Mouse (Mus musculus) splenic B cell, adult 2 months (primary cell): Measurements from ENCODE around the gene Acer3.

Source experiments
- DNase-seq: peaks from one replicate; pipeline ENCODE4 v3.0.0-alpha.2; 2011; ENCODE audit warnings: low read depth, low spot score
- H3K27me3 ChIP-seq: 2 replicates; pipeline ENCODE4 v1.6.1; 2012; ENCODE audit warnings: mild to moderate bottlenecking, low read length, moderate library complexity, mixed read lengths; ENCODE audit not compliant: control insufficient read depth, poor library complexity, insufficient read depth, severe bottlenecking
- H3K36me3 ChIP-seq: 2 replicates; pipeline ENCODE4 v1.6.1; 2012; ENCODE audit warnings: mild to moderate bottlenecking, low read length, moderate library complexity, mixed read lengths; ENCODE audit not compliant: control insufficient read depth, poor library complexity, insufficient read depth, severe bottlenecking

Acer3 gene

DNA sequence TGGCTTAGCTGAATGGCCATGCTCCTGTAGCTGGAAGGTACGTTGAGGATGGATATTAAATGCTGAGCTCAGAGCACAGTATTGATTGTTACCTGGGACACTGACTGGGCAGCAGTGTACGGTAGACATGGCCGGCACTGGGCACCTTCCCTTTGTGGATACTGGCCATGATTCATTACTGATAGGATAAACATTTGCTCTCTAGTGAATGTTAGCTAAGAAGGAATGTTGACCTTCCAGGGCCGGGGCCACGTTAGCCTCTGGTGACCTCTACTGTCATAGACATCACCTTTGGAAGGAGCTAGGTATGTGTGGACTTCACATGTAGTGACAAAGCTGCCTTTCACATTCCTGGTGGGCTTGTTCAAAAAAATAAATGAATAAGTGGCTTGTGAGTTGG lies 26.5 kb upstream of the Acer3 start:
- no peak for DNase-seq
- Histone ChIP-seq H3K27me3 (no peaks in the 10 kb centered on the region), H3K36me3 (no peaks in the 10 kb centered on the region)

DNA sequence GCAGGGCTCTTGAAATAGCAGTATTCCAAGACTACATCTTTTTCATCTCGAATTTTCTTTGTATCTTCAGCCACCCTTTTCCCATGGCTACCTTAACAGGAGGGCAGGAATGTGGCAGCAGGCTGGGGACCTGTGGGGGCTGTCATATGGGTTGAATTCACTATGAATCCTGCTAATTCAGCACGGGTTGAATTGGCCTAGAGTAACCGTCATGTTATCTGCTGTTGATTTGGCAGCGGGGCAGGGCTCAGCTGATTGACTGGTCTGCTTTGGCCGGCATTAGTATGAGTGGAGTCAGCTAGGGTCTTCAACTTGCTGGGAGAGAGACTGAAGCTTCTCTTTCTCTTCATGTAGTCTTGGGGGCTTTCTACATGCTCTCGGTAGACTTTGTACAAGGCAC lies 24.0 kb upstream of the Acer3 start:
- Histone ChIP-seq H3K36me3 (no peaks in the 10 kb centered on the region), H3K27me3 (no peaks in the 10 kb centered on the region)
- no peak for DNase-seq

DNA sequence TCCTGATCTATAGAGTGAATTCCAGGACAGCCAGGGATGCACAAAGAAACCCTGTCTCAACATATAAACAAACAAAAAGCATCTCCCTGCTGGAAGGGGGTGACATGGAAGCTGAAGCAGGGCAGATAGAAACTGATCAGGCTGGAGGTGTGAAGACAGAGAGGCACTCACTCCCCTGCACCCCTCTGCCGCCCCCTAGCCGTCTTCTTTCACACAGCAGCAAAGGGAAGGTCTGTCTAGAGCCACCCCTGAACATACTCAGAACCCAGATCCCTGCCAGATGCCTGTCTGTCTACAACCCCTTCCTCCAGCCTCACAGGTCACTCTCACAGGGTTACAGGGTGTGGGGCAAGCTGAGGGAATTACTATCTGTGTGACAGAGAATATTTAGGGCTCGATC lies 23.4 kb upstream of the Acer3 start:
- no peaks in the 10 kb centered on the region for H3K27me3 ChIP-seq
- H3K36me3 ChIP-seq: no peaks in the 10 kb centered on the region
- DNase-seq: peak; percentile 56

DNA sequence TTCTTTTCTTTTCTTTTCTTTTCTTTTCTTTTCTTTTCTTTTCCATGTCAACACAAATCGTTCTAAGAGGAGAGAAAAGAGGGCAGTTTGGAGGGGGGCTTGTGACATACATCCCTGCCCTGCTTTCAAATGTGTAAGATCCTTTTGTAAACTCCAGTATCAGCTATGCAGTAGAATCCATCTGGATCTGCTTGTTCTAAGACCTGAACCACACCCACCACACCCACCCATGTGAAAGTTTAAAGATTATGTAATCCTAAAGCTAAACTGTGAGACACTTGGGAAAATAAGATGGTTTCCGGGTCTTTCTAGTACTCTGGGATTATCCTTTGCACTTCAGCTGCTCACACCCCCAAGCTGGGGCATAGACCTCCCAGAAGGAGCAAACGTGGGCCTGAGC lies 21.2 kb upstream of the Acer3 start:
- Histone ChIP-seq H3K36me3 (no peaks in the 10 kb centered on the region), H3K27me3 (no peaks in the 10 kb centered on the region)
- DNase-seq: no peak

DNA sequence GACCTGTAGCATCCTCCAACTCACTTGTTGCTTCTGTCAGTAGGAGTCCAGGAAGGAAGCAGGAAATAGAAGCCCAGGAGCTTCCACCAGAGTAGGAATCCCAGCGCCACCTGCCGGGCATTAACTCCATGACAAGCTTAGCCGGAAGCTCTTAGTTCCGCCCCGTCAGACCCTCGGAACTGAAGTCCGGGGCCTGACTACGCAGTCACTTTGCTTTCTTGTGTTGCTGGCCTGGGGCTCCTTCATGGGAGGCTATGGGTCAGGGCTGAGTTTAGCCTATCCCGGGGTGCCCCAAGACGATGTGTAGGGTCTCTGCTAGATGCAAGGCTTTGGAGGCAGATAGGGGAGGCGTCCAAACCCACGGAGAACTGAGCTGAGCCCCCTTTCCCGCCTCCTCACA lies 20.5 kb upstream of the Acer3 start:
- H3K36me3 ChIP-seq: no peaks in the 10 kb centered on the region
- H3K27me3 ChIP-seq: no peaks in the 10 kb centered on the region
- peak; percentile 83 for DNase-seq

DNA sequence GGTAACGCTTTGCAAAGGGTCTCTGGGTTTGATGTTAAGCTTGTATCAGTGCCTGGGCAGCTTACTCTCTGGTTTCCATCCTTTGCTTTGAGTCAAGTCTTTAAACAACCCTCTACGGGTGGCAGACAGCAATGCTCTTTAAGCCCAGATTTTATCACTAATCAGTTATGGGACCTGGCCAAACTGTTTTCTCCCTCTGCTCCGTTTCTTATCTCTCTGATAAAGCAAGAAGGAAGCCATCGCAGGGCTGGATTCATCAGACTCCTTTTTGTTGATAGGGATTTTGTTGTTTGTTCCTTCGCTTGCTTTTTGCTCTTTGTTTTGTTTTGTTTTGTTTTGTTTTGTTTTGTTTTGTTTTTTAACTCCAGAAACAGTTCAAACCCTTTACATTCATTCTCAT lies 19.3 kb upstream of the Acer3 start:
- Histone ChIP-seq H3K36me3 (no peaks in the 10 kb centered on the region), H3K27me3 (no peaks in the 10 kb centered on the region)
- DNase-seq: no peak

DNA sequence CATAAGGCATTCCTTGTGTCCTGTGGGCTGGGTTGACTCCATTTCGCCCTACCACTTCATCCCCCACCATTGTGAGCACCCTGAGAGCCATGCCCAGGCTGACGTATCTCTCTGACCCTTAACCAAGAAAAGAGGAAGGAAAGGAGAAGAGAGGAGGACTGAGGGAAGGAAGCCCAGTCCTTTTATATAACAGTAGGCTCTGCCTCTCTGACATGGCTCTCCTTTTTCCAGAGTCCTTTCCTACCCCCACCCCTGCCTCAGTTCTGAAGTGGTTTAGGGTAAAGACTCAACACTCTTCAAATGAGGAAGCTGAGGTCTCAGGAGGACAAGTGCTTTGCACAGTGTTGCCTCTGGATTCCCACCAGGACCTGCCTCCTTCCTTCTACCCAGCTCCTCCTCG lies 13.0 kb upstream of the Acer3 start:
- Histone ChIP-seq H3K27me3 (no peaks in the 10 kb centered on the region), H3K36me3 (no peaks in the 10 kb centered on the region)
- no peak for DNase-seq

DNA sequence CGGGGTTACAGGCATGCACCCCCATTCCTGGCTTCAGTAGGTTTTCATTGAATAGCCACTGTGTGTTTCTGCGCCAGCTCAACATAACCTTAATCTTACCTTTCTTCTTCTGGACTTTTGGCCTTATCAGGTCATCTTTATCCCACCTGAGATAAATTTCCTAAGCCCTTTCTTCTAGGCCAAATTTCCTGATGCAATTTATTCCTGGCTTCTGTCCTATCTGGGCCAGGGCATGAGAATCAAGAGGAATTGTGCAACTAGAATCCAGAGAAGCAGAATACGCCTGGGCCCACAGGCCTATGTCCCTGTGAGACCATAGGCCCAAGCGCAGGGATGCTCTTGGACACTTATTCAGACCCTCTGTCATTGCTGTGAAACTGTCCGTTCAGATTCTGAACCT lies 12.5 kb upstream of the Acer3 start:
- no peak for DNase-seq
- no peaks in the 10 kb centered on the region for H3K36me3 ChIP-seq

DNA sequence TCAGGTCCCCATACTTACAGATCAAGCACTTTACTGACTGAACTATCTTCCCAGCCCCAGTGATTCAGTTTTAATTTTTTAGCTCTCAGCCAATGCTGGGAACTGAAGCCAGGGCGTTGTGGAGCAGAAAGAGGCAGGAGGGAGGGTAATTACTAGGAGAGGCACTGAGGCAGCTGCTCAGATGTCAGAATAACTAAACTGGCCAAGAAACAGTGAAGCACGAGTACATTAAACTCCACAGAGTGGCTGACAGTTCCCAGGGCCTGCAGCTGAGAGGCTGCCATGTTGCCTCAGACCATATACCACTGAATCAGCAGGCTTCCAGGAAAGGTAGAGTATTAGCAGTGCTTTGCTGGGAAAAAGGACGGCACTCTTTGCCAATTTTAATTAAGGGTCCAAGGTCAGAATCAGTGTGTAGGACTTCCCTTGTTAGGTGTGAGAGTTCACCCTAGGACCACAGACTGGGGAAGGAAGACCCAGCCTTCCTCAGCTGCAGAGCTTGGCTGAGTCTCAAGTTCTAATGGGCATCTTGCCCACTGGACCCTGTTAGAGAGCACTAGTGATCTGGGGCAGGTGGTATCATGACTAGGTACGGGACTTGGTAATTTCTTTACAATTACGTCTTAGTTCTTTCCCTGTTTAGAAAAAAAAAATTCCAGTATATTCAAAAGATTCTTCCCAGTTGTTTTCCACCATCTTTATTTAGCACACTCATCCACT lies 11.8 kb upstream of the Acer3 start:
- no peak for DNase-seq
- H3K27me3 ChIP-seq: no peaks in the 10 kb centered on the region
- no peaks in the 10 kb centered on the region for H3K36me3 ChIP-seq

More for the DNA sequence above, 12.5 kb upstream of the Acer3 start:
- H3K27me3 ChIP-seq: no peaks in the 10 kb centered on the region

DNA sequence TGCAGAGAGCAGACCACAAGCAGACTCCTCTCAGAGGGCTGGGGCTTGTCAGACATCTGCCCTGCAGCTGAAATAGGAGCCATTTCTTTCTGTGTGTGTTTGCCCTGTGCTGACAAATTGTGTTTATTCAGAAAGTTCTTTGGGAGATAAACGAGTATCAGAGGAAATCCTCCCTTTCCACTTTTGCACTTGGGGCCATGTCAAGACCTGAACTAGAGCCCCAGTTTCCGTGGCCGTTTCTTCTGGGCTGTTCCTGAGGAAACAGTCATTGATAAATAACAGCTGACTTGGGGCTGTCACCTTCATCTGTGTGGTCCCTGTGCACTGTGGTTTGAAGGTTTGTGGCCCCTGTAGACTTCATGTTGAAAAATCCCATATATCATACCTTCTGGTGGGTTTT lies 10.9 kb upstream of the Acer3 start:
- no peak for DNase-seq
- Histone ChIP-seq H3K36me3 (no peaks in the 10 kb centered on the region), H3K27me3 (no peaks in the 10 kb centered on the region)

DNA sequence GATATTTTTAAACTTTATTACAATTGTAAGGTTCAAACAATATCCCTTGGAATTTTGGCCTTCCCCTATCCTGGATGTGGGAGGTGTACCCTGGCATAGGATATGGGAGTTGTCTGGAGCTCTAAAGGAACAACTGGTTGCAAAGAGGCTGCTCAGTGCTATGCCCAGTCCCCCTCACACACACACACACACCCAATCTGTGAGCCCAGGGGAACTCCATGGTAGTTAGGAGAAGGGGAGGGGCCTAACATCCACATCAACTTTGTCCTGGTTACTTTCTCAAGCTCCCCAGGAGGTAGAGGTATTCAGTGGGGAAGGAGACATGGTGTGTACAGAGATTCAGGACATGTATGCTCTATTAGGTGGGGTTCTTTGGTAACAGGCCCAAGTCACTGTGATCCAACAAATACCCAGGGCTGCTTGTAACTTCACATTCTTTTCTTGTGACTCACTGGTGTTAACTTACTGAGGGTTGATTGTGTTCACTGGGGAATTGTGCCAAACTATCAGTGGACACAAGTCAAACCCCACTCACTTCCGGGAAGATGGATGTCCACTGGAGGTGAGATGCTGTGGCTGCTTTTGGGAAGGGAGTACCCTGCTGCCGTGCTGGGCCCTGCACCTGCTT lies 9.5 kb upstream of the Acer3 start:
- DNase-seq: no peak

DNA sequence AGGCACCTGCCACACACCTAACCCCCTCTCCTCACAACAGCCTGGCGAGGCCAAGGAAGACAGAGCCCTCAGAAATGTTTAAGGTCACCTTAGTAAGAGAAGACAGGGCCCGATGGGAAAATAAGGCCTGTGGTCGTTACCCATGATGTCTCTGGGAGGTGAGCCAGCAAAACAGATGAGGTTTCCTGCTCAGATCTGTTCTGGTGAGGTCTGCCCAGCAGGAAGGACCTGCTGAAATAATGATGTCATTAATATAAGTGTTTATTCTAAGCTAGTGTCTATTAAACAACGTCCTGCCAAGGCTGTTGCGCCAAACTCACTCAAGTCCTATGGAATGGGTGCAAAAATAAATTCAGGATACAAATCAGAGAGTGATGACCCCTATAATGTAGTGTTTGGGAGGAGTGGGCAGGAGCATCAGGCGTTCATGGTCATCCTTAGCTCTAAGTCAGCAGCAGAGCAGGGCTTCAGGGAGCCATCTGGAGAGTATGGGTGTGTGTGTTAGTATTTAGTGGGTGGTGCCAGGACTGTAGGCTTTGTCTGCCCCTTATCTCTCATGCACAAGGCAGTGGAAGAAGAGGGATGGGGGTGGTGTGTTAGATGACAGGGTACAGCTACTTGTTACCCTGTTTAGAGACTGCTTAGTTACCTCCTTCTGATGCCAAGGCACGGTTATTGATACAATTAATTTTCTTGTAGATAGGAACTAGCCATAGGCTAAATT lies 8.8 kb upstream of the Acer3 start:
- Histone ChIP-seq H3K27me3 (no peaks in the 10 kb centered on the region), H3K36me3 (no peaks in the 10 kb centered on the region)
- no peak for DNase-seq

More for the DNA sequence above, 9.5 kb upstream of the Acer3 start:
- Histone ChIP-seq H3K27me3 (no peaks in the 10 kb centered on the region), H3K36me3 (no peaks in the 10 kb centered on the region)

DNA sequence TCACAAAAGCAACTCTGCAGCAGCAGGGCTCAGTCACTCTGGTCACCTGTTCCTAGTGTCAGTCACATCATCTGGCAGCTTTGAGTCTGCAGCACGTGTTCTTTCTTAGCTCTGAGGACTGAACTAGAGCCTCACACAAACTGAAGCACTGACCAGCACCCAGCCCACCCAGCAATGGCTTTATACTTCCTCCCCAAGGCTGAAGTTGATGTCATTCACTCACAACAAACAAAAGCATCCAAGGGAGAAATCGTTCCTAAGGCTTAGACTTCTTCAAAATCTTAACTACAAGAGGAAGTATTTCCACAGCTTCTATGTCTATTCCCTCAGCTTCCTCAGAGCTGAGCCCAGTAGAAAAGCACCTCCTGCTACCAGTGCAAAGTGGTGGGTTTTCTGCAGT lies 7.3 kb upstream of the Acer3 start:
- DNase-seq: no peak
- Histone ChIP-seq H3K36me3 (no peaks in the 10 kb centered on the region), H3K27me3 (no peaks in the 10 kb centered on the region)

DNA sequence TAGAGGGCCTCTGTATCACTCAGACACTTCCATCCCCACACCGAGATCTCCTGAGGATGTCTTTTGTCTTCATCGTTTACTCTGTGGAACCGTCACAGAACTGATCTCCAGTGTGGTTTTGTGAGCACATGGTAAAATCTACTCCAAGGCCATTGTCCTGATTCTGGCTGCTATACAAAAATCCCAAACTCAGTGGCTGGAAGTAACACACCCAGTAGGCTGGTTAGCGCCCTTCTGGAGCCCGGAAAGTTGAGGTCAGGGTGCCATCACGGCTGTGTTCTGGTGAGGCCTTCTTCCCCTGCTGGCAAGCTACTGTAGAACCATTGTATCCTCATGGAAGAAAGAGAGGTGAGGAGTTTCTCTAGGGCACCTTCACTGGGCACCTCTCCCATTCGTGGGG lies 5.0 kb upstream of the Acer3 start:
- H3K36me3 ChIP-seq: no peaks in the 10 kb centered on the region

DNA sequence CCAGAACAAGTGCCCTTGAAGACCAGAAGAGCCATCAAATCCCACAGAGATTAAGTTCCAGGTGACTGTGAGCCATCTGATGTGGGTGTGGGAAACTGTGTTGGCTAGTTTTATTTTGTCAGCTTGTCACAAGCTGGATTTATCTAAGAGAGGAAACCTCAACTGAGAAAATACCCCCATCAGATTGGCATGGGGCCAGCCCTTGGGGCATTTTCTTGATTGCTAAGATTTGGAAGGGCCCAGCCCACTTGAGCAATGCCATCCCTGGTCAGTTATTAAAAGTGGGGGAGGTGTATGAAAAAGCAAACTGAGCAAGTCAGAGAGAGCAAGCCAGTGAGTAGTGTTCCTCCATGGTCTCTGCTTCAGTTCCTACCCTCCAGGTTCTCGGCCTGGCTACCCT lies 3.2 kb upstream of the Acer3 start:
- no peaks in the 10 kb centered on the region for H3K36me3 ChIP-seq
- no peak for DNase-seq
- H3K27me3 ChIP-seq: no peaks in the 10 kb centered on the region

More for the DNA sequence above, 5.0 kb upstream of the Acer3 start:
- DNase-seq: no peak
- H3K27me3 ChIP-seq: no peaks in the 10 kb centered on the region
